Mouse (Mus musculus) lung, postnatal 0 days (tissue): ENCODE data around the gene Ccdc30.

Source experiments
- CTCF ChIP-seq: IDR thresholded peaks from 2 replicates; pipeline ENCODE4 v1.5.1; 2016; ENCODE audit warnings: antibody characterized with exemption, mild to moderate bottlenecking
- EP300 ChIP-seq: IDR thresholded peaks from 2 replicates; pipeline ENCODE4 v1.6.1; 2016; ENCODE audit warnings: antibody characterized with exemption, mild to moderate bottlenecking, control low read depth

GRCm38 (mm10) chr4:119398751-119399150 is 16.6 kb downstream of the Ccdc30 start:
- TF ChIP-seq CTCF (no peak), EP300 (no peak)
